In the genomic region with DNA sequence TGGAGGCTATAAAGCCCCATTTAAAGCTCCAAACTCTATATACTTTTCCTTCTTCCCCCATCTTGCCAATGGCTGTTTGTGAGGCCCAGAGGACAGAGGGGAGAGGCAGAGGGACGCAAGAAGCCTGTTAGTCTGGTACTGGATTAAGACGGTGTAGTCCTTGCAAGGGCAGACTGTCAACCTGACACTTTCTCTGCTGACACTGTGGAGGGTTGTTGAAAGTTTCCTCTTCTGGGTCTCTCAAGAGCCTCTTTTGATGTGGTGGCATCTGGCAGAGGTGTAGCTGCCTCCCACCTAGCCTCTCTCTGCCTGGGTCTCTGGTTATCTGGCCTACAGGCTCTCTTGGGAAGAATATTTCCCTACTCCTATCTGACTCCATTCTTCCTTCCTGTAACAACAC, we compare ENCODE assay signal across 20 mouse cellular contexts. TPM values are rescaled to one million over a fixed set of nuclear protein-coding genes. Genes with fewer than 3 reads are reported as not detected.
DNase-seq lines count a peak whose midpoint lies in the region; ATAC-seq and TF ChIP-seq lines count a peak whose summit lies in the region.
"Had no signal": no experiment of that assay in that cellular context is flagged by ENCODE, and none has a peak within 500 bp of the region (broad histone marks: within the 10 kb centered on the region; RNA-seq: fewer than 3 reads in every experiment).

No protein-coding gene starts in this region.

- peak; percentile 82 for DNase-seq in CD4-positive helper T cell, adult 2 months (ENCODE audit: low read depth, low spot score)
- DNase-seq in CD4-positive, CD25-positive, alpha-beta regulatory T cell, adult 2 months (ENCODE audit: low read depth, low spot score): peak; percentile 74
- DNase-seq in thymus, postnatal 14 days: peak; percentile 80
- DNase-seq in layer of hippocampus, adult 2 months (ENCODE audit: low spot score in 2 of 2): no peak
- no peak for DNase-seq in liver, postnatal 0 days
- no peak for DNase-seq in neural tube, embryonic 10.5 days (ENCODE audit: extremely low spot score, low spot score)
- DNase-seq: cerebellum, adult 2 months; gastrocnemius, postnatal 10 days; heart, adult 11 months; kidney, adult 18-20 months; lung, postnatal 14 days; right cerebral cortex, adult 18-20 months had no signal

- peak; percentile 60 for ATAC-seq in megakaryocyte, adult 5-6 weeks (ENCODE audit: poor library complexity, severe bottlenecking)
- ATAC-seq in liver, postnatal 0 days: no peak
- ATAC-seq: forebrain, embryonic 13.5 days; hindbrain, postnatal 0 days had no signal

- H3K4me1 ChIP-seq in liver, postnatal 0 days (ENCODE audit: insufficient read depth): no peaks in the 10 kb centered on the region
- H3K4me1 ChIP-seq: forebrain, embryonic 13.5 days; liver, embryonic 15.5 days; neural tube, embryonic 13.5 days had no signal

- H3K36me3 ChIP-seq in liver, postnatal 0 days (replicated peaks; ENCODE audit: insufficient read depth, low read length): no peaks in the 10 kb centered on the region
- H3K36me3 ChIP-seq: heart, embryonic 13.5 days; liver, embryonic 15.5 days; neural tube, embryonic 13.5 days had no signal

- no peak overlapping the region for H3K9ac ChIP-seq in liver, postnatal 0 days (replicated peaks)
- H3K9ac ChIP-seq: forebrain, embryonic 13.5 days; heart, embryonic 13.5 days; liver, embryonic 15.5 days; neural tube, embryonic 13.5 days had no signal

- H3K4me2 ChIP-seq in liver, postnatal 0 days (ENCODE audit: low read depth, low read length): no peak overlapping the region
- H3K4me2 ChIP-seq: forebrain, embryonic 13.5 days; heart, embryonic 13.5 days; liver, embryonic 15.5 days; neural tube, embryonic 13.5 days had no signal

- TF ChIP-seq CTCF in layer of hippocampus, adult 2 months (conservative IDR thresholded peaks at IDR 0.05): no peak
- no peak for TF ChIP-seq CTCF in liver, postnatal 0 days (IDR thresholded peaks at IDR 0.05; ENCODE audit: low read depth)

- no peaks in the 10 kb centered on the region for H3K9me3 ChIP-seq in liver, postnatal 0 days (ENCODE audit: low read length)
- H3K9me3 ChIP-seq: forebrain, embryonic 13.5 days; heart, embryonic 13.5 days; liver, embryonic 15.5 days; neural tube, embryonic 13.5 days had no signal

- 84% methylated on average over 2 of the region's 2 CpGs for WGBS in liver, postnatal 0 days (ENCODE audit: insufficient replicate concordance)

- TF ChIP-seq EP300 in liver, postnatal 0 days (IDR thresholded peaks at IDR 0.05; ENCODE audit: low read depth): no peak

- H3K4me3 ChIP-seq in layer of hippocampus, adult 2 months: no peak overlapping the region
- H3K4me3 ChIP-seq in liver, postnatal 0 days (ENCODE audit: low read depth, low read length): no peak overlapping the region
- H3K4me3 ChIP-seq: forebrain, embryonic 13.5 days; heart, embryonic 13.5 days; liver, embryonic 15.5 days; neural tube, embryonic 13.5 days had no signal

- H3K27ac ChIP-seq in layer of hippocampus, adult 2 months: no peak overlapping the region
- no peak overlapping the region for H3K27ac ChIP-seq in liver, postnatal 0 days (ENCODE audit: low read depth)
- H3K27ac ChIP-seq: forebrain, embryonic 13.5 days; heart, embryonic 13.5 days; hindbrain, postnatal 0 days; kidney, postnatal 0 days; liver, embryonic 15.5 days; neural tube, embryonic 13.5 days had no signal

- H3K27me3 ChIP-seq in liver, postnatal 0 days (ENCODE audit: insufficient read depth, low read length): no peaks in the 10 kb centered on the region
- H3K27me3 ChIP-seq: CH12.LX; forebrain, embryonic 13.5 days; liver, embryonic 15.5 days; neural tube, embryonic 13.5 days had no signal

RNA-seq across cellular contexts. Expression of gene Satb1, which starts 46.1 kb away (rescaled TPM):
- 21.9 and 25.3 TPM in 2 replicates for total RNA-seq in megakaryocyte, adult 5-6 weeks (2015)
- 8.7 and 15.9 TPM in 2 replicates for total RNA-seq in megakaryocyte, adult 5-6 weeks (2017)
- total RNA-seq in layer of hippocampus, adult 2 months (2021): 10 to 100 TPM; 69.2 to 73.0 TPM
- polyA plus RNA-seq in liver, postnatal 0 days (2015; fragmentation: Nextera tagmentation; extraction: Ambion mirVana): 1.1 and 1.5 TPM in 2 replicates
- total RNA-seq: CH12.LX had no signal

Comparison
In these comparisons a context has a peak if more than half of its experiments do, and no peak if none do; other contexts are left out.
1. DNase-seq: peak in CD4-positive helper T cell, adult 2 months (single experiment), CD4-positive, CD25-positive, alpha-beta regulatory T cell, adult 2 months (single experiment) and thymus, postnatal 14 days (single experiment); none in layer of hippocampus, adult 2 months (0 of 2), liver, postnatal 0 days (single experiment) and neural tube, embryonic 10.5 days (single experiment).